Mouse (Mus musculus) forebrain, embryonic 15.5 days (tissue): ENCODE measurements around the gene Cox19. TPM values are rescaled to one million over a fixed set of nuclear protein-coding genes. Genes with fewer than 3 reads are reported as not detected.
A peak's percentile ranks its signal among the peaks of the same experiment; 100 is the strongest.

Source experiments
- ATAC-seq: fragments of 200-750 bp; cut with Nextera tagmentation; replicated peaks from 2 replicates; pipeline ENCODE4 v1.8.0; 2017; ENCODE audit warnings: mild to moderate bottlenecking, moderate TSS enrichment, moderate library complexity
- H3K27ac ChIP-seq: fragments of 300-500 bp; sonication (generic); replicated peaks from 2 replicates; pipeline ENCODE4 v1.5.1; 2015; ENCODE audit warnings: mild to moderate bottlenecking, inconsistent platforms
- H3K27me3 ChIP-seq: fragments of 300-500 bp; sonication (generic); 2 replicates; pipeline ENCODE4 v1.6.1; 2015; ENCODE audit warnings: inconsistent platforms
- H3K36me3 ChIP-seq: fragments of 300-500 bp; sonication (generic); 2 replicates; pipeline ENCODE4 v1.6.1; 2015; ENCODE audit warnings: mild to moderate bottlenecking, inconsistent platforms
- H3K4me1 ChIP-seq: fragments of 300-500 bp; sonication (generic); 2 replicates; pipeline ENCODE4 v1.6.1; 2015; ENCODE audit warnings: inconsistent platforms
- H3K4me2 ChIP-seq: fragments of 300-500 bp; sonication (generic); replicated peaks from 2 replicates; pipeline ENCODE4 v1.6.1; 2015; ENCODE audit warnings: mild to moderate bottlenecking, inconsistent platforms
- H3K4me3 ChIP-seq: fragments of 300-500 bp; sonication (generic); 2 replicates; pipeline ENCODE4 v1.5.1; 2015; ENCODE audit warnings: mild to moderate bottlenecking, inconsistent platforms
- H3K9ac ChIP-seq: fragments of 300-500 bp; sonication (generic); replicated peaks from 2 replicates; pipeline ENCODE4 v1.6.1; 2015; ENCODE audit warnings: mild to moderate bottlenecking, inconsistent platforms
- H3K9me3 ChIP-seq: fragments of 300-500 bp; sonication (generic); 2 replicates; pipeline ENCODE4 v1.6.1; 2016; ENCODE audit warnings: inconsistent platforms
- WGBS: fragments of 180-500 bp; shearing (Covaris S2); methylation state at CpG from one replicate; pipeline ENCODE4 v1.1.7; 2015; ENCODE audit warnings: mixed read lengths; 5-methylcytosine and 5-hydroxymethylcytosine counted together
- microRNA counts: library from miRNA; unstranded; fragments of <30 nt; microRNA quantifications from one replicate; lab custom pipeline; 2016
- microRNA-seq: library from miRNA; unstranded; fragments of <30 nt; microRNA quantifications from one replicate; pipeline ENCODE4, GENCODE M21; 2016
- polyA plus RNA-seq: library from polyadenylated mRNA; unstranded; fragments of >200 nt; fragmentation: Nextera tagmentation; extraction: Ambion mirVana; gene quantifications from 2 replicates; pipeline ENCODE4 v1.2.1, GENCODE M21; 2015

Gene Cox19
- polyA plus RNA-seq, 1 experiment from 2014 or later: 104 TPM

GRCm38 (mm10) chr5:139294089-139294488 is 57.1 kb downstream of the Cox19 start:
- H3K9ac ChIP-seq: no peak overlapping the region
- no peak overlapping the region for H3K4me3 ChIP-seq
- no peaks in the 10 kb centered on the region for H3K36me3 ChIP-seq
- no peak for ATAC-seq
- H3K4me2 ChIP-seq: no peak overlapping the region
- no peaks in the 10 kb centered on the region for H3K4me1 ChIP-seq
- WGBS: 78% methylated on average over 2 of the region's 2 CpGs
- H3K9me3 ChIP-seq: no peaks in the 10 kb centered on the region
- H3K27me3 ChIP-seq: no peaks in the 10 kb centered on the region
- no peak overlapping the region for H3K27ac ChIP-seq

GRCm38 (mm10) chr5:139291811-139292560 is 59.2 kb downstream of the Cox19 start:
- no peaks in the 10 kb centered on the region for H3K4me1 ChIP-seq
- H3K9me3 ChIP-seq: no peaks in the 10 kb centered on the region
- H3K4me3 ChIP-seq: no peak overlapping the region
- 58% methylated on average over 6 of the region's 6 CpGs for WGBS
- ATAC-seq: no peak
- no peaks in the 10 kb centered on the region for H3K27me3 ChIP-seq
- H3K9ac ChIP-seq: no peak overlapping the region
- H3K36me3 ChIP-seq: no peaks in the 10 kb centered on the region
- H3K27ac ChIP-seq: no peak overlapping the region
- no peak overlapping the region for H3K4me2 ChIP-seq

- Histone ChIP-seq H3K4me2 (no peak overlapping the region), H3K4me1 (no peaks in the 10 kb centered on the region), H3K36me3 (no peaks in the 10 kb centered on the region), H3K27ac (no peak overlapping the region), H3K27me3 (no peaks in the 10 kb centered on the region), H3K4me3 (no peak overlapping the region), H3K9ac (no peak overlapping the region), H3K9me3 (no peaks in the 10 kb centered on the region)
- 88% methylated on average over 12 of the region's 12 CpGs for WGBS
- no peak for ATAC-seq
These were observed 60.6 kb downstream of the Cox19 start for GRCm38 (mm10) chr5:139290467-139291259.

GRCm38 (mm10) chr5:139288591-139288990 is 62.6 kb downstream of the Cox19 start:
- Histone ChIP-seq H3K4me2 (no peak overlapping the region), H3K9ac (no peak overlapping the region), H3K36me3 (no peaks in the 10 kb centered on the region), H3K27me3 (no peaks in the 10 kb centered on the region), H3K4me3 (no peak overlapping the region), H3K4me1 (no peaks in the 10 kb centered on the region), H3K9me3 (no peaks in the 10 kb centered on the region), H3K27ac (no peak overlapping the region)
- ATAC-seq: no peak
- WGBS: 77% methylated on average over 4 of the region's 4 CpGs

- H3K9ac ChIP-seq: no peak overlapping the region
- ATAC-seq: no peak
- 86% methylated on average over 4 of the region's 4 CpGs for WGBS
These were observed 63.4 kb downstream of the Cox19 start for GRCm38 (mm10) chr5:139287787-139288186.

GRCm38 (mm10) chr5:139287099-139287498 is 64.1 kb downstream of the Cox19 start:
- Histone ChIP-seq H3K4me3 (no peak overlapping the region), H3K36me3 (no peaks in the 10 kb centered on the region), H3K27ac (no peak overlapping the region), H3K4me2 (no peak overlapping the region), H3K9ac (no peak overlapping the region), H3K4me1 (no peaks in the 10 kb centered on the region), H3K27me3 (no peaks in the 10 kb centered on the region), H3K9me3 (no peaks in the 10 kb centered on the region)
- WGBS: 88% methylated on average over 5 of the region's 5 CpGs
- no peak for ATAC-seq

More at GRCm38 (mm10) chr5:139287787-139288186, 63.4 kb downstream of the Cox19 start:
- no peaks in the 10 kb centered on the region for H3K27me3 ChIP-seq
- H3K9me3 ChIP-seq: no peaks in the 10 kb centered on the region
- no peaks in the 10 kb centered on the region for H3K4me1 ChIP-seq
- no peak overlapping the region for H3K4me2 ChIP-seq
- H3K4me3 ChIP-seq: no peak overlapping the region
- H3K36me3 ChIP-seq: no peaks in the 10 kb centered on the region
- no peak overlapping the region for H3K27ac ChIP-seq

MicroRNAs encoded within 50 kb of the gene (microRNA counts, 519-probe panel; counts per million panel counts)
- microRNA mmu-miR-339-3p (lab: Ali Mortazavi, UCI): not detected
- microRNA mmu-miR-339-5p (lab: Ali Mortazavi, UCI): not detected

Small RNAs within 50 kb of the gene (microRNA-seq; reads per million reads assigned to microRNA genes)
- gene Mir339: 350 reads per million, percentile 69 among the genes with 10 or more reads in this experiment

Other genes with a start within 250 kb of the Cox19 start
- 171 and 193 TPM in 2 replicates for gene Prkar1b, start 201.4 kb downstream of the Cox19 start, polyA plus RNA-seq
- 3.2 and 3.9 TPM in 2 replicates for gene Dnaaf5, start 201.2 kb downstream of the Cox19 start, polyA plus RNA-seq
- 51.5 and 54.3 TPM in 2 replicates for gene Sun1, start 150.8 kb downstream of the Cox19 start, polyA plus RNA-seq
- 127 and 133 TPM in 2 replicates for gene Get4, start 99.1 kb downstream of the Cox19 start, polyA plus RNA-seq
- gene Adap1, start 25.8 kb downstream of the Cox19 start, polyA plus RNA-seq: 37.0 and 38.7 TPM in 2 replicates
- not detected in 2 replicates for gene Cyp2w1, start 1.2 kb upstream of the Cox19 start, polyA plus RNA-seq
- 1.3 and 1.5 TPM in 2 replicates for gene Gpr146, start 26.3 kb upstream of the Cox19 start, polyA plus RNA-seq
- 0.13 and 0.20 TPM in 2 replicates for gene C130050O18Rik, start 53.9 kb upstream of the Cox19 start, polyA plus RNA-seq
- 7.3 and 8.2 TPM in 2 replicates for gene Gper1, start 71.7 kb upstream of the Cox19 start, polyA plus RNA-seq
- 20.4 and 21.0 TPM in 2 replicates for gene 3110082I17Rik, start 109.1 kb upstream of the Cox19 start, polyA plus RNA-seq
- gene Zfand2a, start 133.1 kb upstream of the Cox19 start, polyA plus RNA-seq: 14.2 and 17.5 TPM in 2 replicates
- 4.2 and 4.8 TPM in 2 replicates for gene Uncx, start 192.1 kb upstream of the Cox19 start, polyA plus RNA-seq